Comparison of ENCODE assay signal across 20 mouse cellular contexts in the genomic region with DNA sequence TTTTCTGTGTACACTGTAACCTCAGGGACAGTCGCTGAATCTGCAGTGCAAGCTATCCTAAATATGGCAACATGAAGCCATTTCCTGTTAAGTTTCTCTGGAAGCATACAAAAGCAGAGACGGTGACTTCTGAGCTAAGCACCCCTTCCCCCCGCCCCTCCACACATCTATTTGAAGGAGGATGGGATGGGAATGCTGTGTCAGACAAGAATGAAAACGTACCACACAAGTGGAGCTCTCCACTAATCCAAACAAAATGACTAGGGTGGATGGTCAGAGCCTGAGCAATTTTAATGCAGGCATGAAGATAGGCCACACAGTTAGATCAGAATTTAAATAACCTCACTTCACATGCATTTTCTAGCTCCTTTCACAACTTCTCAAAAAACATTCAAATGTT.
A peak's percentile ranks its signal among the peaks of the same experiment; 100 is the strongest.
DNase-seq lines count a peak whose midpoint lies in the region; ATAC-seq and TF ChIP-seq lines count a peak whose summit lies in the region.
"Had no signal": no experiment of that assay in that cellular context is flagged by ENCODE, and none has a peak within 500 bp of the region (broad histone marks: within the 10 kb centered on the region; RNA-seq: fewer than 3 reads in every experiment).

No protein-coding gene starts in this region.

- no peaks in the 10 kb centered on the region for H3K27me3 ChIP-seq in kidney, postnatal 0 days (ENCODE audit: insufficient read depth, low read length)
- no peaks in the 10 kb centered on the region for H3K27me3 ChIP-seq in kidney, embryonic 14.5 days (ENCODE audit: control insufficient read depth, insufficient read depth, low read length)
- no peaks in the 10 kb centered on the region for H3K27me3 ChIP-seq in lung, embryonic 16.5 days (ENCODE audit: control insufficient read depth, insufficient read depth, low read depth, low read length)
- no peaks in the 10 kb centered on the region for H3K27me3 ChIP-seq in intestine, embryonic 15.5 days (replicated peaks)
- H3K27me3 ChIP-seq in stomach, embryonic 16.5 days (ENCODE audit: control insufficient read depth, insufficient read depth, low read length), result no peaks in the 10 kb centered on the region
- H3K27me3 ChIP-seq in midbrain, embryonic 15.5 days (replicated peaks), result 0 out of 2 replicates have a peak, but pooled peaks cover 3% of the 10 kb centered on the region
- H3K27me3 ChIP-seq: heart, embryonic 13.5 days had no signal

- H3K36me3 ChIP-seq in kidney, postnatal 0 days (ENCODE audit: insufficient read depth, low read length), result no peaks in the 10 kb centered on the region
- H3K36me3 ChIP-seq in kidney, embryonic 14.5 days (ENCODE audit: control insufficient read depth, insufficient read depth, low read length), result no peaks in the 10 kb centered on the region
- no peaks in the 10 kb centered on the region for H3K36me3 ChIP-seq in lung, embryonic 16.5 days (ENCODE audit: control insufficient read depth, insufficient read depth, low read length)
- no peaks in the 10 kb centered on the region for H3K36me3 ChIP-seq in intestine, embryonic 15.5 days
- H3K36me3 ChIP-seq in stomach, embryonic 16.5 days (ENCODE audit: control insufficient read depth, insufficient read depth, low read length), result no peaks in the 10 kb centered on the region
- no peaks in the 10 kb centered on the region for H3K36me3 ChIP-seq in midbrain, embryonic 15.5 days (replicated peaks)
- H3K36me3 ChIP-seq: heart, embryonic 13.5 days; midbrain, embryonic 13.5 days had no signal

- no peaks in the 10 kb centered on the region for H3K4me1 ChIP-seq in kidney, postnatal 0 days (replicated peaks; ENCODE audit: insufficient read depth, low read length)
- no peaks in the 10 kb centered on the region for H3K4me1 ChIP-seq in kidney, embryonic 14.5 days (ENCODE audit: control insufficient read depth, insufficient read depth, low read length)
- peaks cover 6% of the 10 kb centered on the region for H3K4me1 ChIP-seq in lung, embryonic 16.5 days (replicated peaks; ENCODE audit: control insufficient read depth, insufficient read depth, low read length)
- H3K4me1 ChIP-seq in intestine, embryonic 15.5 days (replicated peaks), result no peaks in the 10 kb centered on the region
- H3K4me1 ChIP-seq in stomach, embryonic 16.5 days (ENCODE audit: control insufficient read depth, insufficient read depth, low read length), result peaks cover 3% of the 10 kb centered on the region; the same call in 1 of the 2 replicates
- peaks cover 4% of the 10 kb centered on the region; the same call in 1 of the 2 replicates for H3K4me1 ChIP-seq in midbrain, embryonic 15.5 days

- 36% methylated on average over 4 of the region's 4 CpGs for WGBS in kidney, postnatal 0 days
- 49% methylated on average over 4 of the region's 4 CpGs for WGBS in kidney, embryonic 14.5 days
- WGBS in lung, embryonic 16.5 days, result 18% methylated on average over 4 of the region's 4 CpGs
- 18% methylated on average over 4 of the region's 4 CpGs for WGBS in intestine, embryonic 15.5 days
- 22% methylated on average over 4 of the region's 4 CpGs for WGBS in stomach, embryonic 16.5 days
- WGBS in midbrain, embryonic 15.5 days, result 46% methylated on average over 4 of the region's 4 CpGs

- H3K9ac ChIP-seq in kidney, postnatal 0 days (ENCODE audit: low read depth, low read length), result no peak overlapping the region
- H3K9ac ChIP-seq in kidney, embryonic 14.5 days (ENCODE audit: low read depth, low read length), result no peak overlapping the region
- H3K9ac ChIP-seq in lung, embryonic 16.5 days (ENCODE audit: low read length), result no peak overlapping the region
- H3K9ac ChIP-seq in intestine, embryonic 15.5 days, result no peak overlapping the region
- no peak overlapping the region for H3K9ac ChIP-seq in stomach, embryonic 16.5 days (ENCODE audit: low read length)
- H3K9ac ChIP-seq in midbrain, embryonic 15.5 days, result no peak overlapping the region
- H3K9ac ChIP-seq: heart, embryonic 13.5 days; hindbrain, embryonic 14.5 days; midbrain, embryonic 13.5 days had no signal

- no peak for TF ChIP-seq CTCF in kidney, postnatal 0 days (IDR thresholded peaks at IDR 0.05; ENCODE audit: low read depth)

- no peaks in the 10 kb centered on the region for H3K9me3 ChIP-seq in kidney, postnatal 0 days (replicated peaks; ENCODE audit: low read length)
- H3K9me3 ChIP-seq in kidney, embryonic 14.5 days (ENCODE audit: control insufficient read depth, low read length), result no peaks in the 10 kb centered on the region
- H3K9me3 ChIP-seq in lung, embryonic 16.5 days (ENCODE audit: control insufficient read depth, low read length), result no peaks in the 10 kb centered on the region
- H3K9me3 ChIP-seq in intestine, embryonic 15.5 days, result no peaks in the 10 kb centered on the region
- no peaks in the 10 kb centered on the region for H3K9me3 ChIP-seq in stomach, embryonic 16.5 days (replicated peaks; ENCODE audit: control insufficient read depth, low read length)
- no peaks in the 10 kb centered on the region for H3K9me3 ChIP-seq in midbrain, embryonic 15.5 days
- H3K9me3 ChIP-seq: heart, embryonic 13.5 days; midbrain, embryonic 13.5 days had no signal

- no peak overlapping the region for H3K27ac ChIP-seq in kidney, postnatal 0 days
- H3K27ac ChIP-seq in kidney, embryonic 14.5 days (ENCODE audit: low read depth, low read length), result no peak overlapping the region
- no peak overlapping the region for H3K27ac ChIP-seq in lung, embryonic 16.5 days (ENCODE audit: low read length)
- H3K27ac ChIP-seq in intestine, embryonic 15.5 days, result no peak overlapping the region
- H3K27ac ChIP-seq in stomach, embryonic 16.5 days (ENCODE audit: low read length), result peak overlapping the region; percentile 76; the same call in 1 of the 2 replicates
- no peak overlapping the region for H3K27ac ChIP-seq in midbrain, embryonic 15.5 days
- H3K27ac ChIP-seq: heart, adult 2 months; heart, embryonic 13.5 days; hindbrain, embryonic 14.5 days; macrophage; midbrain, embryonic 13.5 days had no signal

- DNase-seq in kidney, postnatal 0 days (ENCODE audit: low spot score), result peak; percentile 9
- no peak for DNase-seq in lung, adult 18-20 months
- DNase-seq: adrenal gland, postnatal 25 days; B cell, adult 2 months; cerebellum, adult 18-20 months; heart, adult 2 months; kidney, adult 8-10 months; kidney, postnatal 25 days; thymus, adult 18-20 months; thymus, postnatal 36 days had no signal

- ATAC-seq in kidney, postnatal 0 days (replicated peaks; ENCODE audit: low FRiP score, low read depth), result no peak
- ATAC-seq in kidney, embryonic 14.5 days (ENCODE audit: low FRiP score, low TSS enrichment), result no peak
- ATAC-seq in lung, embryonic 16.5 days (ENCODE audit: low read depth), result peak; percentile 81
- peak; percentile 73 for ATAC-seq in intestine, embryonic 15.5 days
- ATAC-seq in stomach, embryonic 16.5 days (ENCODE audit: insufficient read depth, low FRiP score), result peak; percentile 64; the same call in 1 of the 2 replicates
- ATAC-seq in midbrain, embryonic 15.5 days (replicated peaks), result no peak
- ATAC-seq: forebrain, embryonic 16.5 days; midbrain, embryonic 13.5 days had no signal

- H3K4me3 ChIP-seq in kidney, postnatal 0 days (replicated peaks; ENCODE audit: low read depth, low read length), result no peak overlapping the region
- no peak overlapping the region for H3K4me3 ChIP-seq in kidney, embryonic 14.5 days (ENCODE audit: low read length)
- H3K4me3 ChIP-seq in lung, embryonic 16.5 days (ENCODE audit: low read length), result no peak overlapping the region
- no peak overlapping the region for H3K4me3 ChIP-seq in intestine, embryonic 15.5 days (replicated peaks)
- no peak overlapping the region for H3K4me3 ChIP-seq in stomach, embryonic 16.5 days (replicated peaks; ENCODE audit: low read length)
- H3K4me3 ChIP-seq in midbrain, embryonic 15.5 days, result no peak overlapping the region
- H3K4me3 ChIP-seq: heart, adult 2 months; heart, embryonic 13.5 days; midbrain, embryonic 13.5 days had no signal

- H3K4me2 ChIP-seq in kidney, postnatal 0 days (ENCODE audit: low read length), result no peak overlapping the region
- H3K4me2 ChIP-seq in kidney, embryonic 14.5 days (replicated peaks; ENCODE audit: low read depth, low read length), result no peak overlapping the region
- H3K4me2 ChIP-seq in lung, embryonic 16.5 days (ENCODE audit: low read depth, low read length), result no peak overlapping the region
- H3K4me2 ChIP-seq in intestine, embryonic 15.5 days (replicated peaks), result no peak overlapping the region
- H3K4me2 ChIP-seq in stomach, embryonic 16.5 days (ENCODE audit: low read depth, low read length), result no peak overlapping the region
- H3K4me2 ChIP-seq in midbrain, embryonic 15.5 days, result no peak overlapping the region
- H3K4me2 ChIP-seq: heart, embryonic 13.5 days; hindbrain, embryonic 14.5 days; midbrain, embryonic 13.5 days had no signal

Comparison
In these comparisons a context has a peak if more than half of its experiments do, and no peak if none do; other contexts are left out.
1. ATAC-seq: peak in lung, embryonic 16.5 days (single experiment), intestine, embryonic 15.5 days (single experiment) and stomach, embryonic 16.5 days (single experiment); none in kidney, postnatal 0 days (single experiment), kidney, embryonic 14.5 days (single experiment) and midbrain, embryonic 15.5 days (single experiment).